Mouse (Mus musculus): ENCODE results near the gene Tubg1. TPM values are rescaled to one million over a fixed set of nuclear protein-coding genes. Genes with fewer than 3 reads are reported as not detected.

The Tubg1 gene
- 42.1 and 50.1 TPM in 2 replicates for total RNA-seq (2021)
- long read RNA-seq, transcript Tubg1-201 (11 exons, 1,802 nt), result major isoform, 38 of 60 reads
- long read RNA-seq, partial matches to known transcripts, result 18 of 60 reads
- long read RNA-seq, other reads (novel, unspliced or antisense), result 4 of 60 reads

GRCm38 (mm10) chr11:101119761-101120544 lies at the start of gene Tubg1, which contains the start of gene Retreg3:
Gene Tubg1, plus strand, starts transcription at chr11:101119938.
Gene Retreg3, minus strand, starts transcription at chr11:101119893.
- DNase-seq, result peak; percentile 99

GRCm38 (mm10) chr11:101070189-101070527 lies 49.6 kb upstream of the Tubg1 start:
- no peak for DNase-seq

GRCm38 (mm10) chr11:101070987-101071386 lies 48.8 kb upstream of the Tubg1 start:
- DNase-seq, result no peak

GRCm38 (mm10) chr11:101071810-101072428 lies 47.8 kb upstream of the Tubg1 start:
- no peak for DNase-seq

- DNase-seq, result no peak
Observed at GRCm38 (mm10) chr11:101078121-101078520, 41.6 kb upstream of the Tubg1 start, which contains the start of gene Hsd17b1. Gene Hsd17b1, plus strand, starts transcription at chr11:101078411.

GRCm38 (mm10) chr11:101079746-101080145 lies 40.0 kb upstream of the Tubg1 start:
- no peak for DNase-seq

GRCm38 (mm10) chr11:101080421-101080820 lies 39.3 kb upstream of the Tubg1 start:
- no peak for DNase-seq

- DNase-seq, result no peak
Observed at GRCm38 (mm10) chr11:101081659-101082058, 38.1 kb upstream of the Tubg1 start.

GRCm38 (mm10) chr11:101082208-101083082 lies 37.3 kb upstream of the Tubg1 start, which contains the start of gene Coasy:
Gene Coasy, plus strand, starts transcription at chr11:101082565.
- peak; percentile 82 for DNase-seq

- DNase-seq, result no peak
Observed at GRCm38 (mm10) chr11:101083083-101083697, 36.5 kb upstream of the Tubg1 start.

GRCm38 (mm10) chr11:101084246-101084645 lies 35.5 kb upstream of the Tubg1 start:
- DNase-seq, result no peak

- no peak for DNase-seq
Observed at GRCm38 (mm10) chr11:101084811-101085210, 34.9 kb upstream of the Tubg1 start.

GRCm38 (mm10) chr11:101085617-101086322 lies 34.0 kb upstream of the Tubg1 start:
- no peak for DNase-seq

- DNase-seq, result no peak
Observed at GRCm38 (mm10) chr11:101086323-101086674, 33.4 kb upstream of the Tubg1 start.

- peak; percentile 88 for DNase-seq
Observed at GRCm38 (mm10) chr11:101086756-101087681, 32.7 kb upstream of the Tubg1 start, which contains the start of gene Mlx. Gene Mlx, plus strand, starts transcription at chr11:101087277.

GRCm38 (mm10) chr11:101087682-101088055 lies 32.1 kb upstream of the Tubg1 start:
- DNase-seq, result no peak

GRCm38 (mm10) chr11:101089931-101090330 lies 29.8 kb upstream of the Tubg1 start:
- no peak for DNase-seq

- no peak for DNase-seq
Observed at GRCm38 (mm10) chr11:101094930-101095313, 24.8 kb upstream of the Tubg1 start.

- DNase-seq, result peak; percentile 91
Observed at GRCm38 (mm10) chr11:101095314-101096024, 24.3 kb upstream of the Tubg1 start, which contains the start of gene Psmc3ip. Gene Psmc3ip, minus strand, starts transcription at chr11:101095436.

Data from adrenal gland, postnatal 25 days (tissue).